Mouse (Mus musculus): ENCODE results near the gene Naa80. TPM values are rescaled to one million over a fixed set of nuclear protein-coding genes. Genes with fewer than 3 reads are reported as not detected.

Naa80 gene
- total and polyA plus RNA-seq, 2 experiments, result 12.3 to 130 TPM

DNA sequence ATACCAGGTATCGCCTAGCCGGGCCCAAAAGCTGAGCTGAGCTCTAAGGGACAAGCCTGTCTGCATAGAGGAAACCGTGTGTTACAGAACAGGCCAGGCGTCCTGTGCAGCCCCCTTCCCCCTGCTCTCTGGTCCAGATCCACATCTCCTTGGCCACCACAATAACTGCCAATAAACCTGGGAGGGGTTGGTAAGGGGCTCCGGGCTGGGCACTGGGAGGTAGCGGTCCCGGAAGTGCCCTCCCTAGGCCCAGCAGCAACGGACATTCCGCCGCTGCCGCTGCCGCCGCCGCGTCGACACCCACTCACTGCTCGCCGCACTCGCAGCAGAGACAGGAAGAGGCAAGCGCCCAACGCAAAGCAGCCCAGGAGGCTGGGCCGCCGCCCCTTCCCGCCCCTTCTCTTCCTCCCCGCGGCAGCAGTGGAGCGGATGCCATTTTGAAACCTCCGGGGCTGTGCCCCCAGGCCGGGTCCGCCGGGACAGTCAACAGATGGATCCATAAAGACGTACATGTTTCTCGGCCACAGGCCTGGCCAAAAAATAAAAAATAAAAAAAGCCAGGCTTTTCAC lies 54.5 kb downstream of the Naa80 start:
- Histone ChIP-seq H3K79me2 (ENCODE audit: control insufficient read depth, insufficient read depth, low read length) (peaks cover 48% of the 10 kb centered on the region), H3K4me1 (ENCODE audit: control insufficient read depth, insufficient read depth, low read length) (peaks cover 16% of the 10 kb centered on the region; the same call in 1 of the 2 replicates), H3K4me3 (ENCODE audit: insufficient read depth, low read depth, low read length) (peak overlapping the region; percentile 79), H3K9ac (ENCODE audit: low read depth, low read length) (peak overlapping the region; percentile 93), H3K27ac (replicated peaks; ENCODE audit: insufficient read depth, low read depth, low read length) (peak overlapping the region; percentile 70), H3K27me3 (ENCODE audit: control insufficient read depth, insufficient read depth, low read length) (no peaks in the 10 kb centered on the region), H3K36me3 (ENCODE audit: control insufficient read depth, insufficient read depth, low read length) (no peaks in the 10 kb centered on the region)
- TF ChIP-seq CTCF (IDR thresholded peaks at IDR 0.05; ENCODE audit: low read depth, low read length) (no peak), POLR2A (IDR thresholded peaks at IDR 0.05; ENCODE audit: extremely low read depth, insufficient read depth, low read length) (peak; percentile 44; the same call in 1 of the 2 replicates)
- peak; percentile 38 for DNase-seq (ENCODE audit: extremely low read depth, low read depth, low spot score)
- 5% methylated on average over 33 of the region's 33 CpGs for WGBS

Other genes with a start within 250 kb of the Naa80 start
- gene Hemk1, start 240.5 kb upstream of the Naa80 start, total RNA-seq (2014; rRNA removed), result 14.4 and 18.4 TPM in 2 replicates
- gene Hemk1, start 240.5 kb upstream of the Naa80 start, polyA plus RNA-seq (2012; rRNA removed), result 19.6 and 28.1 TPM in 2 replicates
- 0.46 and 0.67 TPM in 2 replicates for gene 6430571L13Rik, start 238.3 kb upstream of the Naa80 start, total RNA-seq (2014; rRNA removed)
- gene 6430571L13Rik, start 238.3 kb upstream of the Naa80 start, polyA plus RNA-seq (2012; rRNA removed), result 1.2 and 1.6 TPM in 2 replicates
- not detected in 2 replicates for gene Cacna2d2, start 179.3 kb upstream of the Naa80 start, total RNA-seq (2014; rRNA removed)
- gene Cacna2d2, start 179.3 kb upstream of the Naa80 start, polyA plus RNA-seq (2012; rRNA removed), result not detected in 2 replicates
- 10.9 and 14.0 TPM in 2 replicates for gene Tmem115, start 44.9 kb upstream of the Naa80 start, total RNA-seq (2014; rRNA removed)
- gene Tmem115, start 44.9 kb upstream of the Naa80 start, polyA plus RNA-seq (2012; rRNA removed), result 40.2 and 47.3 TPM in 2 replicates
- gene Cyb561d2, start 36.7 kb upstream of the Naa80 start, total RNA-seq (2014; rRNA removed), result 11.0 and 11.9 TPM in 2 replicates
- gene Cyb561d2, start 36.7 kb upstream of the Naa80 start, polyA plus RNA-seq (2012; rRNA removed), result 31.0 and 33.7 TPM in 2 replicates
- gene Nprl2, start 36.7 kb upstream of the Naa80 start, total RNA-seq (2014; rRNA removed), result 18.5 and 21.7 TPM in 2 replicates
- 24.8 and 26.8 TPM in 2 replicates for gene Nprl2, start 36.7 kb upstream of the Naa80 start, polyA plus RNA-seq (2012; rRNA removed)
- 0.27 and 0.28 TPM in 2 replicates for gene Zmynd10, start 31.6 kb upstream of the Naa80 start, total RNA-seq (2014; rRNA removed)
- 0.10 and 0.20 TPM in 2 replicates for gene Zmynd10, start 31.6 kb upstream of the Naa80 start, polyA plus RNA-seq (2012; rRNA removed)
- 6.0 and 6.6 TPM in 2 replicates for gene Rassf1, start 27.3 kb upstream of the Naa80 start, total RNA-seq (2014; rRNA removed)
- 5.0 and 7.0 TPM in 2 replicates for gene Rassf1, start 27.3 kb upstream of the Naa80 start, polyA plus RNA-seq (2012; rRNA removed)
- 22.6 and 27.4 TPM in 2 replicates for gene Tusc2, start 15.6 kb upstream of the Naa80 start, total RNA-seq (2014; rRNA removed)
- gene Tusc2, start 15.6 kb upstream of the Naa80 start, polyA plus RNA-seq (2012; rRNA removed), result 52.8 and 58.1 TPM in 2 replicates
- 38.4 and 49.0 TPM in 2 replicates for gene Hyal2, start 10.9 kb upstream of the Naa80 start, total RNA-seq (2014; rRNA removed)
- gene Hyal2, start 10.9 kb upstream of the Naa80 start, polyA plus RNA-seq (2012; rRNA removed), result 64.1 and 66.3 TPM in 2 replicates
- gene Hyal1, start 2.0 kb upstream of the Naa80 start, total RNA-seq (2014; rRNA removed), result 33.2 TPM in 2 replicates
- gene Hyal1, start 2.0 kb upstream of the Naa80 start, polyA plus RNA-seq (2012; rRNA removed), result 35.1 and 43.4 TPM in 2 replicates
- gene Hyal3, start 1.9 kb downstream of the Naa80 start, total RNA-seq (2014; rRNA removed), result 0.13 and 0.18 TPM in 2 replicates
- 0.29 and 0.54 TPM in 2 replicates for gene Hyal3, start 1.9 kb downstream of the Naa80 start, polyA plus RNA-seq (2012; rRNA removed)
- gene Ifrd2, start 8.8 kb downstream of the Naa80 start, total RNA-seq (2014; rRNA removed), result 21.5 and 32.2 TPM in 2 replicates
- 54.6 and 56.2 TPM in 2 replicates for gene Ifrd2, start 8.8 kb downstream of the Naa80 start, polyA plus RNA-seq (2012; rRNA removed)
- gene Sema3b, start 30.3 kb downstream of the Naa80 start, total RNA-seq (2014; rRNA removed), result 0.13 and 0.37 TPM in 2 replicates
- gene Sema3b, start 30.3 kb downstream of the Naa80 start, polyA plus RNA-seq (2012; rRNA removed), result 0.68 and 0.83 TPM in 2 replicates
- 31.6 and 44.8 TPM in 2 replicates for gene Gnai2, start 56.5 kb downstream of the Naa80 start, total RNA-seq (2014; rRNA removed)
- 117 and 122 TPM in 2 replicates for gene Gnai2, start 56.5 kb downstream of the Naa80 start, polyA plus RNA-seq (2012; rRNA removed)
- gene Slc38a3, start 90.6 kb downstream of the Naa80 start, total RNA-seq (2014; rRNA removed), result 982 and 1,378 TPM in 2 replicates
- gene Slc38a3, start 90.6 kb downstream of the Naa80 start, polyA plus RNA-seq (2012; rRNA removed), result 3,567 and 4,585 TPM in 2 replicates
- 3.2 and 6.3 TPM in 2 replicates for gene Gnat1, start 100.8 kb downstream of the Naa80 start, total RNA-seq (2014; rRNA removed)
- 5.5 and 7.1 TPM in 2 replicates for gene Gnat1, start 100.8 kb downstream of the Naa80 start, polyA plus RNA-seq (2012; rRNA removed)
- 3.5 and 4.6 TPM in 2 replicates for gene Sema3f, start 131.6 kb downstream of the Naa80 start, total RNA-seq (2014; rRNA removed)
- gene Sema3f, start 131.6 kb downstream of the Naa80 start, polyA plus RNA-seq (2012; rRNA removed), result 6.7 and 8.9 TPM in 2 replicates
- 46.2 and 48.3 TPM in 2 replicates for gene Rbm5, start 192.1 kb downstream of the Naa80 start, total RNA-seq (2014; rRNA removed)
- 18.1 and 31.3 TPM in 2 replicates for gene Rbm5, start 192.1 kb downstream of the Naa80 start, polyA plus RNA-seq (2012; rRNA removed)